Mouse (Mus musculus) adrenal gland, adult 10 weeks (tissue): ENCODE measurements around the gene Fcrlb. TPM values are rescaled to one million over a fixed set of nuclear protein-coding genes. Genes with fewer than 3 reads are reported as not detected.

ENCODE experiments used
- polyA plus RNA-seq: library from polyadenylated mRNA; stranded (reverse); fragments of 350-450 nt; fragmentation: Illumina TruSeq; extraction: RNeasy Lipid Tissue Mini Kit (QIAGEN cat#74804); gene quantifications from one replicate; pipeline ENCODE4 v1.2.3, GENCODE M21; 2014; ENCODE audit warnings: low read depth, low replicate concordance

The Fcrlb gene
- not detected for polyA plus RNA-seq

DNA sequence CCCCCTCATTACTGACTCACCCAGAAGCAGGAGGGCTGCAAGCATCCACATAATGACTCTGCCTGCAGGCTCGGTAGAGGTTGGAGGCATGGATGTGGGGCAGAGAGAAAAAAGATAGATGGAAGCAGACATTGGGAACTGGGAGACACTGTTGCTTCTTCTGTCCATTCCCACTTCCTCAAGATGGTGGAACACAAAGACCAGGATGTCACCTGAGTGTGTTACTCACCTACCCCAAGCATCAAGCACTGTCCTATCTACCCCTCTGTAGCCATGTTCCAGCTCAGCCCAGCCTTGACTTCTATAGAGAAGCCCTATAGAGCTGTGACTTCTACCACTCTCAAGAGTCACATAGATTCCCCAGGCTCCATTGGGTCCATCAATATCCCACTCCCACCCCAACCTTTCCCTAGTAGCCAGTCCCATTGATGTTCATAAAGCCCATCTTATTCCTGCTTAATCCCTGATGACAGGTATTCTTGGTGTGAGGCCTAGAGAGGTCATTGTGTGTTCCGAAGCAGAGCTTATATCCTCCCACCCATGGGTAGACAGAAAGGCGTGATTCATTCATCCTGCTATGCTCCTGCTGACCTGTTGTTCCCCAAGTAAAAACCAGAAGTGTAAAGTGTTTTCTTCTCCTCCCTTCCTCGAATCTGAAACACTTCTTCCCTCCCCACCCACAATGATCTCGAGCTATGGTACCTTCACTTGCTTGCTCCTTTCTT, at the start of gene Fcrlb:
TSS of gene Fcrlb (minus strand) at position 51 of the 725 bp plus-strand sequence.

DNA sequence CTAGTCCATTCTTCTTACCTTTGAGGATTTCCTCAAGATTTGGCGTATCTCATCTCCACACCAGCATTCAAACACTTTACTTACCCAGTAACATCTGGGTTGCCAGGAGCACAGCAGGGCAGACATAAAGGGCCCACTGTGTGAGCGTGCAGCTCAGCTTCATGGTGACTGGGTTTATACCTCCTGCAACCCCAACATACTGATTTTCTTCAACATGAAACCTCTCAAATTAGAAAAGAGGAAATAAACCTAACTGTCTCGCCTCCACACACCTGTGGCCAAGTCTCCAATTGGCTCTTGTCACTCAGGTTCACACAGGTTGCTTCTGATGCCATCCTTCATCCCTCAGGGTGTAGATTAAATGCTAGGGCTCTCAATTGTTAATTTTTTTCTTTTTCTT, 14.6 kb upstream of the Fcrlb start, which contains the start of gene Fcrla:
TSS of gene Fcrla (minus strand) at position 206 of the 400 bp plus-strand sequence.

GRCm38 (mm10) chr1:170884978-170885561, 27.7 kb downstream of the Fcrlb start, which contains the start of the genes Gm26620 and Dusp12:
TSS of gene Gm26620 (plus strand) at chr1:170885065.
TSS of gene Dusp12 (minus strand) at chr1:170885540.

GRCm38 (mm10) chr1:170867691-170868105, 45.0 kb downstream of the Fcrlb start, which contains the start of gene Atf6:
TSS of gene Atf6 (minus strand) at chr1:170867771.

Other genes with a start within 250 kb of the Fcrlb start
- 58.3 TPM for gene Atf6, start 45.2 kb downstream of the Fcrlb start, polyA plus RNA-seq
- 1.1 TPM for gene Gm26620, start 27.9 kb downstream of the Fcrlb start, polyA plus RNA-seq
- gene Dusp12, start 27.4 kb downstream of the Fcrlb start, polyA plus RNA-seq = 19.6 TPM
- gene Fcrla, start 14.6 kb upstream of the Fcrlb start, polyA plus RNA-seq = not detected
- 20.8 TPM for gene Fcgr2b, start 63.6 kb upstream of the Fcrlb start, polyA plus RNA-seq
- 5.1 TPM for gene Fcgr4, start 106.0 kb upstream of the Fcrlb start, polyA plus RNA-seq
- 16.6 TPM for gene Fcgr3, start 152.0 kb upstream of the Fcrlb start, polyA plus RNA-seq
- gene Cfap126, start 201.0 kb upstream of the Fcrlb start, polyA plus RNA-seq = 2.4 TPM
- gene Sdhc, start 237.7 kb upstream of the Fcrlb start, polyA plus RNA-seq = 38.8 TPM
- gene Mpz, start 237.8 kb upstream of the Fcrlb start, polyA plus RNA-seq = 0.41 TPM